Mouse (Mus musculus) liver, embryonic 18 days (tissue): Measurements from ENCODE around the gene Lrrn4. TPM values are rescaled to one million over a fixed set of nuclear protein-coding genes. Genes with fewer than 3 reads are reported as not detected.

Experiments used
- polyA plus RNA-seq: library from polyadenylated mRNA; depleted of rRNA; stranded (reverse); fragments of >200 nt; gene quantifications from 2 replicates; pipeline ENCODE4 v1.2.3, GENCODE M21; 2012; rRNA removed

Lrrn4 gene
- polyA plus RNA-seq: 0.94 and 0.95 TPM in 2 replicates

DNA sequence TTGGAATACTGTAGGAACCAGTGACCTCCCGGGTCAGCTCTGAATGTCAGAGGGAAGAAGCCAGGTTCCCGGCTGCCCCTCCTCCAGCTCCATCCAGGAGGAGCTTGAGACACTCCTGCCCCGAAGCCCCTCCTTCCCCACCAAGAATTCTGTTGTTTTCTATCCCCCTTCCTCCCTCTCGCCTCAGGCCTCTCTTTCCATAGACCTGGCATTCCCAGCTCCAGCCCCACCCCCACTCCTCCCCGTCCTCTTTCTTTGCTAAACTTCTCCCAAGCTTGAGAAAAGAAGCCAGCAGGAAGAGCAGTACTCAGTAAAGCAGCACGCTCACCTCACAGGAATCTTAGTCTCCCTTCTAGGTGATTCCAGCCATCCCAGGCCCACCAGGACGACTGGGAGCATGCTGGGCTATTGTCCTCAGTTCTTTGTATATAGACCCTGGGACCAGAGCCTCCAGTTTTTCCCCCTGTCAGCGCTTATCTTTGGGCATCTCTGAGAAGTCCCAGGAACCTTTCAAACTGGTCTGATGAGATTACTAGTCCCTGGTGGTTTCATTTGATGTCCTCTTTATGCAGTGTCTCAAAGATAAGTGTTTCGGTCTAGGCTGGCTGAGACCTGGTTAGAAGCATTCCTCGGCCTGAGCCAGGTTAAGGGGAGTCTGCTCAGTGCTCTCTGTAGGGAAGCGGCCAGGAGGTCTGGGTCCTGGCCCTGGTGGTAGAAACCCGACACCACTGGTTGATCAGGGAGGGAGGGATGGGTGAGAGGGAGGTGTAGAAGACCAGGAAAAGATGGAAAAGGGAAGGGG lies at the start of gene Lrrn4:
Gene Lrrn4, minus strand, starts transcription at position 48 of the 802 bp plus-strand sequence.

DNA sequence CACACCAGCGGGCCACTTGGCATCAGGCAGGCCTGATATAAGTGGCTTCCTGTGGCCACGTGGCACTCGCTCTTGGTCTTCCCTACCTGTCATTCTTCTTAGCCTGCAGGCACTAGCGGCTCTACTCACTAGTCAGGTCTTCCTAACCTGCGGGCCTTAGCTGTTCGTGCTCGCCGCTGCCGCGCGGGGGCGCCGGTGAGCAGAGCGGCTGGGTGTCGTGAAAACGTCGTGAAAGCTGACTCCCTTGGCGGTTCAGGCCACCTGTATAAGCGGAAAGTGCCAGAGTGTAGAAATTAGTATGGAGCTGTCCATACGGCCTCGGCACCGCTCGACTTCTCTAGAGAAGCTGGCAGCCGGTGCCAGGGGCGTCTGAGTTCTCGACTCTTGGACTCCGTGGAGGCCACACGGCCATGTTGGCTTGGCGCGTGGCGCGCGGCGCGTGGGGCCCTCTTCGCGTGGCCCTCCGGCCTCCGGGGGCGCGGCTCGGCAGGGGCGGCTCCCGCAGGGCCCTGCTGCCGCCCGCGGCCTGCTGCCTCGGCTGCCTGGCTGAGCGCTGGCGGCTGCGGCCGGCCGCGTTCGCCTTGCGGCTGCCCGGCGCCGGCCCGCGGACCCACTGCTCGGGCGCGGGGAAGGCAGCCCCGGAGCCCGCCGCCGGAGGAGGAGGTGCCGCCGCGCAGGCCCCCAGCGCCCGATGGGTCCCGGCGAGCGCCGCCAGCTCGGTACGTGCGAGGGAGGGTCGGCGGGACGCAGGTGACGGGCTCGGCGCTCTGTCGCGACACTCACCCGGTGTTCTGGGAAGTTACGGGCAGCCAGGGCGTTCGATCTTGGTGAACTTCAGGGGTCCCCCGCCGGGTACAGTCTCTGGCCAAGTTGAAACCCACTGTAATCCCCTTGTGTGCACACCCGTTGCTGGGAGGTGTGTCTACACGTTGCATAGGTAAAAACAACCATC lies 34.0 kb downstream of the Lrrn4 start, which contains the start of gene Crls1:
Gene Crls1, plus strand, starts transcription at position 260 of the 952 bp plus-strand sequence.

Other genes starting within 250 kb of the Lrrn4 start
- 6.3 and 6.7 TPM in 2 replicates for gene Shld1, start 194.0 kb downstream of the Lrrn4 start, polyA plus RNA-seq
- 0.03 and 0.10 TPM in 2 replicates for gene Chgb, start 99.6 kb downstream of the Lrrn4 start, polyA plus RNA-seq
- gene Trmt6, start 64.8 kb downstream of the Lrrn4 start, polyA plus RNA-seq: 5.5 and 6.3 TPM in 2 replicates
- gene Mcm8, start 64.8 kb downstream of the Lrrn4 start, polyA plus RNA-seq: 2.0 and 2.1 TPM in 2 replicates
- gene Crls1, start 34.2 kb downstream of the Lrrn4 start, polyA plus RNA-seq: 19.3 and 25.3 TPM in 2 replicates
- gene Fermt1, start 65.0 kb upstream of the Lrrn4 start, polyA plus RNA-seq: 0.07 and 0.13 TPM in 2 replicates